Mouse (Mus musculus): ENCODE results near the gene Nrp1. TPM values are rescaled to one million over a fixed set of nuclear protein-coding genes. Genes with fewer than 3 reads are reported as not detected.

Gene Nrp1
- polyA plus RNA-seq, 1 experiment from 2014 or later, result 62.7 TPM

- ATAC-seq, result no peak
- H3K4me2 ChIP-seq (replicated peaks), result no peak overlapping the region
- no peaks in the 10 kb centered on the region for H3K36me3 ChIP-seq
- no peak overlapping the region for H3K9ac ChIP-seq
- no peak overlapping the region for H3K4me3 ChIP-seq (replicated peaks)
- no peaks in the 10 kb centered on the region for H3K9me3 ChIP-seq
- H3K27me3 ChIP-seq (replicated peaks), result no peaks in the 10 kb centered on the region
- H3K27ac ChIP-seq, result no peak overlapping the region
- no peaks in the 10 kb centered on the region for H3K4me1 ChIP-seq (replicated peaks)
These were observed 103.3 kb downstream of the Nrp1 start for GRCm38 (mm10) chr8:128461716-128462115.

- Histone ChIP-seq H3K4me2 (replicated peaks) (no peak overlapping the region), H3K4me3 (replicated peaks) (no peak overlapping the region), H3K27ac (no peak overlapping the region), H3K9me3 (no peaks in the 10 kb centered on the region), H3K36me3 (no peaks in the 10 kb centered on the region), H3K9ac (no peak overlapping the region), H3K27me3 (replicated peaks) (no peaks in the 10 kb centered on the region), H3K4me1 (replicated peaks) (no peaks in the 10 kb centered on the region)
- ATAC-seq, result no peak
These were observed 104.8 kb downstream of the Nrp1 start for GRCm38 (mm10) chr8:128463162-128463561.

- H3K36me3 ChIP-seq, result no peaks in the 10 kb centered on the region
- H3K4me2 ChIP-seq (replicated peaks), result no peak overlapping the region
- no peaks in the 10 kb centered on the region for H3K4me1 ChIP-seq (replicated peaks)
- H3K9me3 ChIP-seq, result no peaks in the 10 kb centered on the region
- H3K9ac ChIP-seq, result no peak overlapping the region
- H3K4me3 ChIP-seq (replicated peaks), result no peak overlapping the region
- no peak overlapping the region for H3K27ac ChIP-seq
- no peak for ATAC-seq
- H3K27me3 ChIP-seq (replicated peaks), result no peaks in the 10 kb centered on the region
- WGBS, result 81% methylated on average over 4 of the region's 4 CpGs
These were observed 105.7 kb downstream of the Nrp1 start for GRCm38 (mm10) chr8:128464056-128464623.

GRCm38 (mm10) chr8:128465553-128465952 lies 107.1 kb downstream of the Nrp1 start:
- H3K36me3 ChIP-seq, result no peaks in the 10 kb centered on the region

GRCm38 (mm10) chr8:128466681-128467430 lies 108.5 kb downstream of the Nrp1 start:
- no peaks in the 10 kb centered on the region for H3K4me1 ChIP-seq (replicated peaks)
- no peaks in the 10 kb centered on the region for H3K36me3 ChIP-seq
- WGBS, result 75% methylated on average over 4 of the region's 4 CpGs

More at GRCm38 (mm10) chr8:128465553-128465952, 107.1 kb downstream of the Nrp1 start:
- H3K4me3 ChIP-seq (replicated peaks), result no peak overlapping the region
- WGBS, result 73% methylated on average over 2 of the region's 2 CpGs
- H3K27me3 ChIP-seq (replicated peaks), result no peaks in the 10 kb centered on the region
- no peak for ATAC-seq
- H3K27ac ChIP-seq, result no peak overlapping the region
- H3K4me2 ChIP-seq (replicated peaks), result no peak overlapping the region
- H3K9me3 ChIP-seq, result no peaks in the 10 kb centered on the region
- no peak overlapping the region for H3K9ac ChIP-seq
- no peaks in the 10 kb centered on the region for H3K4me1 ChIP-seq (replicated peaks)

GRCm38 (mm10) chr8:128470097-128470496 lies 111.7 kb downstream of the Nrp1 start:
- Histone ChIP-seq H3K4me1 (replicated peaks) (no peaks in the 10 kb centered on the region), H3K27ac (no peak overlapping the region), H3K9me3 (no peaks in the 10 kb centered on the region), H3K9ac (no peak overlapping the region), H3K4me2 (replicated peaks) (no peak overlapping the region), H3K36me3 (no peaks in the 10 kb centered on the region), H3K27me3 (replicated peaks) (no peaks in the 10 kb centered on the region), H3K4me3 (replicated peaks) (no peak overlapping the region)
- WGBS, result 65% methylated on average over 2 of the region's 2 CpGs
- ATAC-seq, result no peak

More at GRCm38 (mm10) chr8:128466681-128467430, 108.5 kb downstream of the Nrp1 start:
- Histone ChIP-seq H3K27ac (no peak overlapping the region), H3K9me3 (no peaks in the 10 kb centered on the region), H3K4me3 (replicated peaks) (no peak overlapping the region), H3K9ac (no peak overlapping the region), H3K27me3 (replicated peaks) (no peaks in the 10 kb centered on the region), H3K4me2 (replicated peaks) (no peak overlapping the region)
- no peak for ATAC-seq

- H3K4me3 ChIP-seq (replicated peaks), result no peak overlapping the region
- H3K9ac ChIP-seq, result no peak overlapping the region
- no peaks in the 10 kb centered on the region for H3K4me1 ChIP-seq (replicated peaks)
- ATAC-seq, result no peak
- no peaks in the 10 kb centered on the region for H3K36me3 ChIP-seq
- H3K4me2 ChIP-seq (replicated peaks), result no peak overlapping the region
- WGBS, result 86% methylated on average over 2 of the region's 2 CpGs
- H3K27me3 ChIP-seq (replicated peaks), result no peaks in the 10 kb centered on the region
- no peaks in the 10 kb centered on the region for H3K9me3 ChIP-seq
- no peak overlapping the region for H3K27ac ChIP-seq
These were observed 112.8 kb downstream of the Nrp1 start for GRCm38 (mm10) chr8:128471186-128471585.

- Histone ChIP-seq H3K4me3 (replicated peaks) (no peak overlapping the region), H3K27me3 (replicated peaks) (no peaks in the 10 kb centered on the region), H3K9ac (no peak overlapping the region), H3K36me3 (no peaks in the 10 kb centered on the region), H3K9me3 (no peaks in the 10 kb centered on the region), H3K27ac (no peak overlapping the region), H3K4me2 (replicated peaks) (no peak overlapping the region), H3K4me1 (replicated peaks) (no peaks in the 10 kb centered on the region)
- WGBS, result 94% methylated on average over 2 of the region's 2 CpGs
- ATAC-seq, result no peak
These were observed 114.5 kb downstream of the Nrp1 start for GRCm38 (mm10) chr8:128472871-128473270.

GRCm38 (mm10) chr8:128473456-128474239 lies 115.2 kb downstream of the Nrp1 start:
- Histone ChIP-seq H3K27ac (no peak overlapping the region), H3K4me3 (replicated peaks) (no peak overlapping the region), H3K4me2 (replicated peaks) (no peak overlapping the region), H3K9me3 (no peaks in the 10 kb centered on the region), H3K36me3 (no peaks in the 10 kb centered on the region), H3K4me1 (replicated peaks) (no peaks in the 10 kb centered on the region), H3K27me3 (replicated peaks) (no peaks in the 10 kb centered on the region), H3K9ac (no peak overlapping the region)
- WGBS, result 63% methylated on average over 5 of the region's 5 CpGs
- peak; percentile 89 for ATAC-seq

- H3K4me3 ChIP-seq (replicated peaks), result no peak overlapping the region
- WGBS, result 46% methylated on average over 2 of the region's 2 CpGs
- H3K27ac ChIP-seq, result no peak overlapping the region
- no peak overlapping the region for H3K9ac ChIP-seq
- H3K4me1 ChIP-seq (replicated peaks), result peaks cover 2% of the 10 kb centered on the region; the same call in 1 of the 2 replicates
- no peaks in the 10 kb centered on the region for H3K27me3 ChIP-seq (replicated peaks)
- ATAC-seq, result no peak
- no peak overlapping the region for H3K4me2 ChIP-seq (replicated peaks)
- no peaks in the 10 kb centered on the region for H3K9me3 ChIP-seq
- H3K36me3 ChIP-seq, result no peaks in the 10 kb centered on the region
These were observed 116.2 kb downstream of the Nrp1 start for GRCm38 (mm10) chr8:128474614-128475013.

GRCm38 (mm10) chr8:128476206-128476605 lies 117.8 kb downstream of the Nrp1 start:
- Histone ChIP-seq H3K9me3 (no peaks in the 10 kb centered on the region), H3K4me1 (replicated peaks) (peaks cover 2% of the 10 kb centered on the region; the same call in 1 of the 2 replicates), H3K4me3 (replicated peaks) (no peak overlapping the region), H3K9ac (no peak overlapping the region), H3K36me3 (no peaks in the 10 kb centered on the region), H3K4me2 (replicated peaks) (no peak overlapping the region), H3K27ac (no peak overlapping the region), H3K27me3 (replicated peaks) (no peaks in the 10 kb centered on the region)
- ATAC-seq, result no peak
- 87% methylated on average over 1 of the region's 1 CpGs for WGBS

- Histone ChIP-seq H3K27me3 (replicated peaks) (no peaks in the 10 kb centered on the region), H3K4me3 (replicated peaks) (no peak overlapping the region), H3K4me1 (replicated peaks) (peaks cover 2% of the 10 kb centered on the region; the same call in 1 of the 2 replicates), H3K36me3 (no peaks in the 10 kb centered on the region), H3K9ac (no peak overlapping the region), H3K27ac (no peak overlapping the region), H3K4me2 (replicated peaks) (no peak overlapping the region), H3K9me3 (no peaks in the 10 kb centered on the region)
- no peak for ATAC-seq
- WGBS, result 80% methylated on average over 4 of the region's 4 CpGs
These were observed 119.6 kb downstream of the Nrp1 start for GRCm38 (mm10) chr8:128478017-128478416.

All from intestine, embryonic 15.5 days (tissue).